Comparison of ENCODE assay signal across 7 mouse cellular contexts in the genomic region with DNA sequence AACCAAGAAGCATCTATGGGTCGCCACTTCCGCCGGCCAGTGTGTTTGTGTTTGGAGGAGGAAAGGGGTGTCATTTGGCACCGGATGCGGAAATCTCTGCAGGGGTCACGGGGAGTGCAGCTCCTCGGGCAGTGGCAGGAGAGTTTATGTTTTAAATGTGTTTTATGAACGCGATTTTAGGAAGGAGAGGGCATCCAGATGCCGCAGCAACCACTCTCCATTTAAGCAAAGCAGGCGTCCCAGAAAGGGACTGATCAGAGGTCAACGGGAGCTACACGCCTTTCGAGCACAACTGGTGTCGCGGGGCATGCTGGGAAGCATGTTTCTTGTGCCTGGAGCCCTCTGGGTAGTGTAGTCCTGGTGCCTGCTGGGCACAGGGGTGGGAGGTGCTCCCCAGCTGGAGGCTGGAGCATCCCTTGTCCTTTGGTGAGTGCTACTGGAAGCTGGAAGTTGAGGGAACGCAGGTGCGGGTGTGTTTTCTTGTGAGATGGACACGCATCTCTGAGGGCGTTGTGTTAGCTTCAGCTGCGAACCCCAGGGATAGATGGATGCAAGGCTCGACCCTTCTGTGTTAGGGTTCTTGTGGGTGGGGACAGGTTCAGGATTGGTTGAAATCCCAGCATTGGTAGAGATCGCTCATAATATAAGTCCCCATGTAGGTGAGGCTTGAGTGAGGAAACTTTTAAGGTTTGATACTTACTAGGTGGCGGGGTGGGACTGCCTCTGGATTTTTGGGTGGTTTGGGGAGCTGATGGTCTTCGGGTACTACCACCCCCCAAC.
DNase-seq lines count a peak whose midpoint lies in the region; ATAC-seq lines count a peak whose summit lies in the region.

No protein-coding gene starts in this region.

- no peaks in the 10 kb centered on the region for H3K9me3 ChIP-seq in embryonic facial prominence, embryonic 12.5 days
- H3K9me3 ChIP-seq in limb, embryonic 13.5 days = no peaks in the 10 kb centered on the region
- H3K9me3 ChIP-seq in midbrain, embryonic 15.5 days = no peaks in the 10 kb centered on the region

- 0 out of 2 replicates have a peak overlapping the region, but pooled peaks have one; percentile 60 for H3K27ac ChIP-seq in embryonic facial prominence, embryonic 12.5 days
- peak overlapping the region; percentile 49; the same call in 1 of the 2 replicates for H3K27ac ChIP-seq in limb, embryonic 13.5 days
- H3K27ac ChIP-seq in midbrain, embryonic 15.5 days = peak overlapping the region; percentile 89

- DNase-seq in adrenal gland, postnatal 36 days = peak; percentile 84 to 90
- DNase-seq in heart, adult 9 months (ENCODE audit: low spot score in 2 of 2) = peak; percentile 85 to 89
- DNase-seq in kidney, adult 9 months = peak; percentile 91
- DNase-seq in spleen, adult 18-20 months = peak; percentile 51 to 75

- H3K36me3 ChIP-seq in embryonic facial prominence, embryonic 12.5 days = no peaks in the 10 kb centered on the region
- H3K36me3 ChIP-seq in limb, embryonic 13.5 days = no peaks in the 10 kb centered on the region
- no peaks in the 10 kb centered on the region for H3K36me3 ChIP-seq in midbrain, embryonic 15.5 days (replicated peaks)

- H3K4me3 ChIP-seq in embryonic facial prominence, embryonic 12.5 days = peak overlapping the region; percentile 52
- peak overlapping the region; percentile 54 for H3K4me3 ChIP-seq in limb, embryonic 13.5 days
- H3K4me3 ChIP-seq in midbrain, embryonic 15.5 days = peak overlapping the region; percentile 66

- H3K4me1 ChIP-seq in embryonic facial prominence, embryonic 12.5 days = no peaks in the 10 kb centered on the region
- H3K4me1 ChIP-seq in limb, embryonic 13.5 days = 0 out of 2 replicates have a peak, but pooled peaks cover 5% of the 10 kb centered on the region
- H3K4me1 ChIP-seq in midbrain, embryonic 15.5 days = peaks cover 15% of the 10 kb centered on the region

- 8% methylated on average over 25 of the region's 25 CpGs for WGBS in embryonic facial prominence, embryonic 12.5 days
- 8% methylated on average over 25 of the region's 25 CpGs for WGBS in limb, embryonic 13.5 days
- 6% methylated on average over 25 of the region's 25 CpGs for WGBS in midbrain, embryonic 15.5 days

- H3K4me2 ChIP-seq in embryonic facial prominence, embryonic 12.5 days (replicated peaks) = peak overlapping the region; percentile 62
- peak overlapping the region; percentile 71 for H3K4me2 ChIP-seq in limb, embryonic 13.5 days (replicated peaks)
- peak overlapping the region; percentile 70 for H3K4me2 ChIP-seq in midbrain, embryonic 15.5 days

- peak overlapping the region; percentile 48 for H3K9ac ChIP-seq in embryonic facial prominence, embryonic 12.5 days
- peak overlapping the region; percentile 71 for H3K9ac ChIP-seq in limb, embryonic 13.5 days
- H3K9ac ChIP-seq in midbrain, embryonic 15.5 days = peak overlapping the region; percentile 61

- ATAC-seq in embryonic facial prominence, embryonic 12.5 days (ENCODE audit: insufficient number of reproducible peaks, insufficient read depth, low FRiP score, low TSS enrichment) = peak; percentile 98
- ATAC-seq in limb, embryonic 13.5 days (ENCODE audit: low FRiP score, low read depth) = peak; percentile 98
- ATAC-seq in midbrain, embryonic 15.5 days (replicated peaks) = peak; percentile 99

- 0 out of 2 replicates have a peak, but pooled peaks cover 4% of the 10 kb centered on the region for H3K27me3 ChIP-seq in embryonic facial prominence, embryonic 12.5 days
- H3K27me3 ChIP-seq in limb, embryonic 13.5 days = peaks cover 4% of the 10 kb centered on the region; the same call in 1 of the 2 replicates
- H3K27me3 ChIP-seq in midbrain, embryonic 15.5 days (replicated peaks) = peaks cover 26% of the 10 kb centered on the region

Comparison
In these comparisons a context has a peak if more than half of its experiments do, and no peak if none do; other contexts are left out.
1. Peak in every context shown above with its lines: DNase-seq, ATAC-seq, H3K4me3 ChIP-seq and H3K27ac ChIP-seq.